Mouse (Mus musculus) CH12.LX (cell line): ENCODE measurements around the gene Nrn1.

Experiments
- CTCF ChIP-seq, 2 experiments: IDR thresholded peaks in 1 of 2; conservative IDR thresholded peaks in 1 of 2; 2 replicates each; pipeline ENCODE4 v1.5.1; 2011 to 2012; ENCODE audit warnings: low read depth in 2 of 2, low read length in 2 of 2, improper control_type of control experiment in 1 of 2, inconsistent platforms in 1 of 2, mild to moderate bottlenecking in 1 of 2, moderate library complexity in 1 of 2
- E2F4 ChIP-seq: IDR thresholded peaks from 2 replicates; pipeline ENCODE4 v1.6.1; 2011; ENCODE audit warnings: low read depth, low read length, improper control_type of control experiment; ENCODE audit not compliant: insufficient replicate concordance
- EP300 ChIP-seq: IDR thresholded peaks from 2 replicates; pipeline ENCODE4 v1.6.1; 2011; ENCODE audit warnings: low read length, improper control_type of control experiment
- HCFC1 ChIP-seq: IDR thresholded peaks from 2 replicates; pipeline ENCODE4 v1.6.1; 2012; ENCODE audit warnings: low read depth, mild to moderate bottlenecking, inconsistent platforms, low read length, improper control_type of control experiment
- MAX ChIP-seq: IDR thresholded peaks from 2 replicates; pipeline ENCODE4 v1.6.1; 2011; ENCODE audit warnings: low read length, improper control_type of control experiment
- MAZ ChIP-seq: IDR thresholded peaks from 2 replicates; pipeline ENCODE4 v1.6.1; 2012; ENCODE audit warnings: low read depth, mild to moderate bottlenecking, inconsistent platforms, low read length, improper control_type of control experiment, moderate library complexity

DNA sequence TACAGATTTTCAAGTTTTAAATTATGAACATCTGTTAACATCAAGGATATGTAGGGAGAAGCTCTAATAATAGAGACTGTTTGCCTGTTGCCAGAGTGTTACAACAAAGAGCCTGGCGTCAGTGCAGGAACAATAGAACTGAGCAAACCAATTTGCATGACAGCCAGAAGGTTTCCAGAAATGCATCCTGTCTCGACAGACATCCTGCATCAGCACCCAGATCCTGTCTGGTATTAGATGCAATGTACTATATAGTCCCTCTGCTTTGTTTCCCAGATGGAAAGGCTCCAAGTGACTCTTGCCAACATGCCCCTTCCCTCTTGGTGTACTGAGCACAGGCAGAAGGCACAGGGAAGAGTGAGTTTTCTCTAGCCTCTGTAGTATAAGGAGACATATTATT is 31.9 kb upstream of the Nrn1 start:
- no peak for TF ChIP-seq CTCF (conservative IDR thresholded peaks at IDR 0.05 in 1 of 2, IDR thresholded peaks at IDR 0.05 in 1 of 2; ENCODE audit: low read depth in 2 of 2, low read length in 2 of 2)
- no peak for TF ChIP-seq EP300
- TF ChIP-seq MAZ = no peak
- TF ChIP-seq MAX = no peak
- no peak for TF ChIP-seq E2F4
- TF ChIP-seq HCFC1 = no peak
